Mouse (Mus musculus): Measurements from ENCODE around the gene Abcc12. TPM values are rescaled to one million over a fixed set of nuclear protein-coding genes. Genes with fewer than 3 reads are reported as not detected.

Gene Abcc12
- total RNA-seq, 1 experiment: 0.36 TPM

DNA sequence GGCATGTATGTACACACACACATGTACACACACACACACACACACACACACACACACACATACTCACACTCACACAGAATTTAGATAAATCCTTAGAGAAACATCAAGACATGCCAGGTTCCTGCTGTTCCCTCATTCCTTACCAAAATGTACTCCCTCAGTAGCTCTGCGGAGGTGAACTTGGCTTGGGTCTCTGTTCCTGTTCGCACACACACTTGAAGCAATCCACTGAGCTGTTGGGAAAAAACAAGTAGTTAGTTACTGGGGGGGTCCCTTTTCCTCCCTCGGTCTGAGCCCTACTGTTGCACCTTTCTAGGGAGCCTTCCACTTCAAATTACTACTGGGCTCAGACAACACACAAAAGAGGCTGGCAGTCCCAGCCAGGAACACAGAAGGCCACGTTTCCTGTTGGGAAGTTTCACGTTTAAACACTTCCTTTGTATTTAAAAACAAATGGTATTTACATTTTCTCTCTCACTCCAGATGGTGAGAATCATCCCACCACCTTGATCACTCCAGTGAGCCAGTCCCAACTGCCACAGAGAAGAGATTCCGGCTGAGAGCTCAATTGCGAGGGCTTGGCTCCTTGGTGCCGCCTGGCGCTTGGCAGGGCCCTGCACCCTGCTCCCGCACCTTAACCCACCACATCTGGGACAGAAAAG, 68.2 kb downstream of the Abcc12 start:
- H3K36me3 ChIP-seq (ENCODE audit: control insufficient read depth, insufficient read depth, low read length, poor library complexity, severe bottlenecking): no peaks in the 10 kb centered on the region
- DNase-seq (ENCODE audit: low read depth, low spot score): no peak
- H3K4me1 ChIP-seq (ENCODE audit: control insufficient read depth in 2 of 2, insufficient read depth in 2 of 2, low read length in 2 of 2, poor library complexity in 1 of 2): no peaks in the 10 kb centered on the region
- H3K27ac ChIP-seq (ENCODE audit: insufficient read depth, low read depth, low read length, poor library complexity, severe bottlenecking): no peak overlapping the region
- in situ Hi-C loops (cut with MboI; ENCODE audit: low sequenced_read_pairs in 2 of 2, unreplicated experiment in 2 of 2): no loop called here
- no peak overlapping the region for H3K9ac ChIP-seq (ENCODE audit: insufficient read depth, low read depth, low read length, poor library complexity, severe bottlenecking)
- H3K9me3 ChIP-seq (ENCODE audit: control insufficient read depth, insufficient read depth, low read depth, low read length): no peaks in the 10 kb centered on the region
- no peak for TF ChIP-seq HCFC1 (IDR thresholded peaks at IDR 0.05; ENCODE audit: borderline replicate concordance, insufficient read depth, low read length)
- no peak for TF ChIP-seq ZNF384 (IDR thresholded peaks at IDR 0.05; ENCODE audit: low read depth, low read length)
- TF ChIP-seq ZC3H11A (IDR thresholded peaks at IDR 0.05; ENCODE audit: borderline replicate concordance, low read depth, low read length): no peak
- no peak for TF ChIP-seq MAFK (IDR thresholded peaks at IDR 0.05; ENCODE audit: insufficient read depth, low read depth, low read length)
- TF ChIP-seq CHD2 (IDR thresholded peaks at IDR 0.05; ENCODE audit: low read depth, low read length): no peak
- no peak overlapping the region for H3K4me3 ChIP-seq (ENCODE audit: insufficient read depth in 1 of 2, low read depth in 1 of 2, low read length in 2 of 2, poor library complexity in 1 of 2, severe bottlenecking in 1 of 2)

DNA sequence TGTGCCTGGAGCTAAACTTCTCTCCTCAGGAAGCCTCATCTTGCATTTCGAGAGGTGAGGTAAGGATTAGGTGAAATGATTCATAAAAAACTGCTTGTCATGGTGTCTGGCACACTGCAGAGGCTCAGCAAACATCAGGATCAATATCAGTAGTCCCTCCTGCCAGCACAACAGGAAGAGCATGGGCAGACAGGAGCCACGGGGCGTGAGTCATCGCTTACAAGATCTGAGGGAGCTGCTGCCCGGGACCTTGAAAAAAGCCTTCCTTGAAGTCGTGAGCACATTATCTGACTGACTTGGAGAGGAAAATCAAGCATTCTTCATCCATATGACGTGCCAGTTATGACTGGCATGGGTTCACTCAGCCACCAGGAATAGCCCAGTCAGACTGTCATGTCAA, 79.1 kb downstream of the Abcc12 start:
- H3K4me3 ChIP-seq (ENCODE audit: insufficient read depth in 1 of 2, low read depth in 1 of 2, low read length in 2 of 2, poor library complexity in 1 of 2, severe bottlenecking in 1 of 2): no peak overlapping the region
- H3K36me3 ChIP-seq (ENCODE audit: control insufficient read depth, insufficient read depth, low read length, poor library complexity, severe bottlenecking): no peaks in the 10 kb centered on the region
- TF ChIP-seq CHD2 (IDR thresholded peaks at IDR 0.05; ENCODE audit: low read depth, low read length) (no peak), MAFK (IDR thresholded peaks at IDR 0.05; ENCODE audit: insufficient read depth, low read depth, low read length) (no peak), ZNF384 (IDR thresholded peaks at IDR 0.05; ENCODE audit: low read depth, low read length) (no peak), HCFC1 (IDR thresholded peaks at IDR 0.05; ENCODE audit: borderline replicate concordance, insufficient read depth, low read length) (no peak), ZC3H11A (IDR thresholded peaks at IDR 0.05; ENCODE audit: borderline replicate concordance, low read depth, low read length) (no peak)
- no peak overlapping the region for H3K9ac ChIP-seq (ENCODE audit: insufficient read depth, low read depth, low read length, poor library complexity, severe bottlenecking)
- in situ Hi-C loops (cut with MboI; ENCODE audit: low sequenced_read_pairs in 2 of 2, unreplicated experiment in 2 of 2): no loop called here
- no peaks in the 10 kb centered on the region for H3K9me3 ChIP-seq (ENCODE audit: control insufficient read depth, insufficient read depth, low read depth, low read length)
- no peak for DNase-seq (ENCODE audit: low read depth, low spot score)
- H3K4me1 ChIP-seq (ENCODE audit: control insufficient read depth in 2 of 2, insufficient read depth in 2 of 2, low read length in 2 of 2, poor library complexity in 1 of 2): no peaks in the 10 kb centered on the region
- H3K27ac ChIP-seq (ENCODE audit: insufficient read depth, low read depth, low read length, poor library complexity, severe bottlenecking): no peak overlapping the region

DNA sequence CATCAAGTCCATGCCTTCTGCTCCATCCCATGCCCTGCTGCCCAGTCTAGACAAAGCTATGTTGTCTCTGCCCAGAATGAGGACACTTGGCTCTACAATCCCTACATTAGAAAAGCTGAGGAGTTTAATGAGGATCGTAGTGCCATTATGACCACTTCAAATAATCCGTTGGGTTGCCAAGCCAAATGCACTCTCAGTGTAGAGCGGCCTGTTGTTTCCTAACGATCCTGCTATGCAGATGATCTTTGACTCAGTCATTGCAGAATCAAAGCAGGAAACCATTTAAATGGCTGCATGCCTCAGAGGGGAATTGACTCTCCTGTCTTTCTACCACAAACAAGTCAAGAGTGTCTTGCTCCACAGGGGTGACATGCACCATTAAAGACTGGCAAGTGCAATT, 85.4 kb downstream of the Abcc12 start:
- no peak overlapping the region for H3K9ac ChIP-seq (ENCODE audit: insufficient read depth, low read depth, low read length, poor library complexity, severe bottlenecking)
- H3K36me3 ChIP-seq (ENCODE audit: control insufficient read depth, insufficient read depth, low read length, poor library complexity, severe bottlenecking): no peaks in the 10 kb centered on the region
- H3K4me1 ChIP-seq (ENCODE audit: control insufficient read depth in 2 of 2, insufficient read depth in 2 of 2, low read length in 2 of 2, poor library complexity in 1 of 2): no peaks in the 10 kb centered on the region
- in situ Hi-C loops (cut with MboI; ENCODE audit: low sequenced_read_pairs in 2 of 2, unreplicated experiment in 2 of 2): no loop called here
- no peaks in the 10 kb centered on the region for H3K9me3 ChIP-seq (ENCODE audit: control insufficient read depth, insufficient read depth, low read depth, low read length)
- H3K4me3 ChIP-seq (ENCODE audit: insufficient read depth in 1 of 2, low read depth in 1 of 2, low read length in 2 of 2, poor library complexity in 1 of 2, severe bottlenecking in 1 of 2): no peak overlapping the region
- TF ChIP-seq MAFK (IDR thresholded peaks at IDR 0.05; ENCODE audit: insufficient read depth, low read depth, low read length): no peak
- no peak for TF ChIP-seq CHD2 (IDR thresholded peaks at IDR 0.05; ENCODE audit: low read depth, low read length)
- no peak for TF ChIP-seq HCFC1 (IDR thresholded peaks at IDR 0.05; ENCODE audit: borderline replicate concordance, insufficient read depth, low read length)
- no peak for TF ChIP-seq ZNF384 (IDR thresholded peaks at IDR 0.05; ENCODE audit: low read depth, low read length)
- no peak for TF ChIP-seq ZC3H11A (IDR thresholded peaks at IDR 0.05; ENCODE audit: borderline replicate concordance, low read depth, low read length)
- DNase-seq (ENCODE audit: low read depth, low spot score): no peak
- H3K27ac ChIP-seq (ENCODE audit: insufficient read depth, low read depth, low read length, poor library complexity, severe bottlenecking): no peak overlapping the region

DNA sequence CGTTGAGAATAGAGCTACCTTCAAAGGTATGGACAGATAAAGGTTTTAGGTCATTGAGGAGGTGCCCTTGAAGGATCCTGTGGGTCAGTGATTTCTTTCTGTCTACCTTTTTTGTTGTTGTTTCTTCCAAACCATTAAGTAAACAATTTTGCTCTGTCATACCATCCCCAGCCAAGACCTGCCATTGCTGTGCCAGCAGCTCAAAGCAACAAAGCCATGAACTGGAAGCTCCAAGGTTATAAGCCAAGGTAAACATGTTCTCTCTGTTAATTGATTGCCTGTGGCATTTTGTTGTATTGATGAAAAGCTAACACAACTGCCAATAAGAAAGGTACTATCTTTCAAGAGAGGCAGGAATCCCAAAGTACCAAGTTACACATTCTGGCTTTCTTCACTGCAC, 86.6 kb downstream of the Abcc12 start:
- no peaks in the 10 kb centered on the region for H3K36me3 ChIP-seq (ENCODE audit: control insufficient read depth, insufficient read depth, low read length, poor library complexity, severe bottlenecking)
- no peaks in the 10 kb centered on the region for H3K4me1 ChIP-seq (ENCODE audit: control insufficient read depth in 2 of 2, insufficient read depth in 2 of 2, low read length in 2 of 2, poor library complexity in 1 of 2)
- no peak for DNase-seq (ENCODE audit: low read depth, low spot score)
- TF ChIP-seq CHD2 (IDR thresholded peaks at IDR 0.05; ENCODE audit: low read depth, low read length) (no peak), ZNF384 (IDR thresholded peaks at IDR 0.05; ENCODE audit: low read depth, low read length) (no peak), MAFK (IDR thresholded peaks at IDR 0.05; ENCODE audit: insufficient read depth, low read depth, low read length) (no peak), HCFC1 (IDR thresholded peaks at IDR 0.05; ENCODE audit: borderline replicate concordance, insufficient read depth, low read length) (no peak), ZC3H11A (IDR thresholded peaks at IDR 0.05; ENCODE audit: borderline replicate concordance, low read depth, low read length) (no peak)
- no peak overlapping the region for H3K9ac ChIP-seq (ENCODE audit: insufficient read depth, low read depth, low read length, poor library complexity, severe bottlenecking)
- H3K4me3 ChIP-seq (ENCODE audit: insufficient read depth in 1 of 2, low read depth in 1 of 2, low read length in 2 of 2, poor library complexity in 1 of 2, severe bottlenecking in 1 of 2): no peak overlapping the region
- in situ Hi-C loops (cut with MboI; ENCODE audit: low sequenced_read_pairs in 2 of 2, unreplicated experiment in 2 of 2): no loop called here
- H3K27ac ChIP-seq (ENCODE audit: insufficient read depth, low read depth, low read length, poor library complexity, severe bottlenecking): no peak overlapping the region
- H3K9me3 ChIP-seq (ENCODE audit: control insufficient read depth, insufficient read depth, low read depth, low read length): no peaks in the 10 kb centered on the region

All from ES-E14 (cell line).